Mouse (Mus musculus): ENCODE measurements around the gene Rpgrip1. TPM values are rescaled to one million over a fixed set of nuclear protein-coding genes. Genes with fewer than 3 reads are reported as not detected.
"Not testable (repeated sequence)": the region's sequence is repeated elsewhere in the genome, so short reads cannot be mapped to it uniquely, and the experiment has no call there.

Rpgrip1 gene
- not detected for total RNA-seq (2021)

- intact Hi-C loops (cut with DNase I): no loop called here
- no peak for DNase-seq (ENCODE audit: low spot score)
Observed at GRCm38 (mm10) chr14:52110346-52110745, at the start of gene Rpgrip1. Gene Rpgrip1 (plus strand): TSS chr14:52110704.

- DNase-seq (ENCODE audit: low spot score): no peak
- intact Hi-C loops (cut with DNase I): no loop called here
Observed at GRCm38 (mm10) chr14:52060800-52061199, 49.7 kb upstream of the Rpgrip1 start.

- intact Hi-C loops (cut with DNase I): no loop called here
- no peak for DNase-seq (ENCODE audit: low spot score)
Observed at GRCm38 (mm10) chr14:52061798-52062197, 48.7 kb upstream of the Rpgrip1 start.

GRCm38 (mm10) chr14:52066135-52066534, 44.4 kb upstream of the Rpgrip1 start:
- intact Hi-C loops (cut with DNase I): no loop called here
- no peak for DNase-seq (ENCODE audit: low spot score)

GRCm38 (mm10) chr14:52071599-52072137, 38.8 kb upstream of the Rpgrip1 start:
- intact Hi-C loops (cut with DNase I): no loop called here
- DNase-seq (ENCODE audit: low spot score): no peak

GRCm38 (mm10) chr14:52083083-52083482, 27.4 kb upstream of the Rpgrip1 start:
- DNase-seq (ENCODE audit: low spot score): no peak
- intact Hi-C loops (cut with DNase I): no loop called here

- intact Hi-C loops (cut with DNase I): no loop called here
- DNase-seq (ENCODE audit: low spot score): no peak
Observed at GRCm38 (mm10) chr14:52094533-52094932, 16.0 kb upstream of the Rpgrip1 start.

- DNase-seq (ENCODE audit: low spot score); intact Hi-C loops (cut with DNase I): not testable (repeated sequence)
Observed at GRCm38 (mm10) chr14:52097191-52097590, 13.3 kb upstream of the Rpgrip1 start.

- DNase-seq (ENCODE audit: low spot score); intact Hi-C loops (cut with DNase I): not testable (repeated sequence)
Observed at GRCm38 (mm10) chr14:52098387-52098786, 12.1 kb upstream of the Rpgrip1 start.

GRCm38 (mm10) chr14:52099563-52099962, 10.9 kb upstream of the Rpgrip1 start:
- intact Hi-C loops (cut with DNase I): no loop called here
- DNase-seq (ENCODE audit: low spot score): no peak

- intact Hi-C loops (cut with DNase I): loop anchor here (5.0 kb wide), 1 partner anchor 78 kb away; the partner anchor contains the start of gene Zfp219
- no peak for DNase-seq (ENCODE audit: low spot score)
Observed at GRCm38 (mm10) chr14:52100170-52100960, 10.1 kb upstream of the Rpgrip1 start.

GRCm38 (mm10) chr14:52101285-52102157, 9.0 kb upstream of the Rpgrip1 start:
- intact Hi-C loops (cut with DNase I): loop anchor here (5.0 kb wide), 1 partner anchor 79 kb away; the partner anchor contains the start of gene Zfp219

GRCm38 (mm10) chr14:52103474-52103855, 7.0 kb upstream of the Rpgrip1 start:
- intact Hi-C loops (cut with DNase I): loop anchor here (5.0 kb wide), 1 partner anchor 81 kb away; the partner anchor contains the start of gene Zfp219
- DNase-seq (ENCODE audit: low spot score): no peak

More at GRCm38 (mm10) chr14:52101285-52102157, 9.0 kb upstream of the Rpgrip1 start:
- DNase-seq (ENCODE audit: low spot score): no peak

GRCm38 (mm10) chr14:52103856-52104676, 6.4 kb upstream of the Rpgrip1 start, which contains the start of gene Hnrnpc:
Gene Hnrnpc (minus strand): TSS chr14:52104028.
- intact Hi-C loops (cut with DNase I): loop anchor here (2.0 to 5.0 kb wide), 2 partner anchors 15 to 82 kb away; partner anchors contain the start of gene Zfp219

GRCm38 (mm10) chr14:52104677-52105285, 5.7 kb upstream of the Rpgrip1 start:
- DNase-seq (ENCODE audit: low spot score): no peak
- intact Hi-C loops (cut with DNase I): loop anchor here (2.0 to 5.0 kb wide), 3 partner anchors 14 to 93 kb away; partner anchors contain the start of genes Supt16 and Zfp219

More at GRCm38 (mm10) chr14:52103856-52104676, 6.4 kb upstream of the Rpgrip1 start, which contains the start of gene Hnrnpc:
- peak; percentile 100 for DNase-seq (ENCODE audit: low spot score)

GRCm38 (mm10) chr14:52105308-52105707, 5.2 kb upstream of the Rpgrip1 start:
- DNase-seq (ENCODE audit: low spot score): no peak
- intact Hi-C loops (cut with DNase I): loop anchor here (2.0 to 5.0 kb wide), 2 partner anchors 13 to 92 kb away; partner anchors contain the start of gene Supt16

GRCm38 (mm10) chr14:52106741-52107140, 3.8 kb upstream of the Rpgrip1 start:
- DNase-seq (ENCODE audit: low spot score): peak; percentile 5
- intact Hi-C loops (cut with DNase I): loop anchor here (5.0 kb wide), 1 partner anchor 91 kb away; the partner anchor contains the start of gene Supt16

- DNase-seq (ENCODE audit: low spot score): no peak
- intact Hi-C loops (cut with DNase I): loop anchor here (5.0 kb wide), 1 partner anchor 89 kb away; the partner anchor contains the start of gene Supt16
Observed at GRCm38 (mm10) chr14:52108025-52108424, 2.5 kb upstream of the Rpgrip1 start.

All from heart, postnatal 25 days (tissue).